Mouse (Mus musculus): Measurements from ENCODE around the gene Notum. TPM values are rescaled to one million over a fixed set of nuclear protein-coding genes. Genes with fewer than 3 reads are reported as not detected.

Gene Notum
- polyA plus RNA-seq, 1 experiment from 2014 or later, result 14.0 TPM

GRCm38 (mm10) chr11:120630401-120630871 lies 30.5 kb downstream of the Notum start:
- WGBS, result 52% methylated on average over 5 of the region's 5 CpGs
- 0 out of 2 replicates have a peak overlapping the region, but pooled peaks have one; percentile 7 for H3K9ac ChIP-seq (replicated peaks; ENCODE audit: low read depth, low read length)
- H3K4me1 ChIP-seq (ENCODE audit: control insufficient read depth, insufficient read depth, low read length), result peaks cover 31% of the 10 kb centered on the region
- H3K36me3 ChIP-seq (ENCODE audit: control insufficient read depth, insufficient read depth, low read length), result peaks cover 18% of the 10 kb centered on the region
- ATAC-seq (ENCODE audit: insufficient number of reproducible peaks, insufficient read depth, low FRiP score, low read depth), result no peak
- H3K27ac ChIP-seq (ENCODE audit: low read length), result peak overlapping the region; percentile 83
- H3K4me2 ChIP-seq (replicated peaks; ENCODE audit: low read depth, low read length), result peak overlapping the region; percentile 81
- H3K9me3 ChIP-seq (ENCODE audit: control insufficient read depth, low read depth, low read length), result no peaks in the 10 kb centered on the region
- H3K27me3 ChIP-seq (ENCODE audit: control insufficient read depth, insufficient read depth, low read length), result no peaks in the 10 kb centered on the region
- H3K4me3 ChIP-seq (ENCODE audit: low read depth, low read length), result no peak overlapping the region

GRCm38 (mm10) chr11:120629911-120630310 lies 31.1 kb downstream of the Notum start:
- Histone ChIP-seq H3K27ac (ENCODE audit: low read length) (peak overlapping the region; percentile 83), H3K9ac (replicated peaks; ENCODE audit: low read depth, low read length) (no peak overlapping the region), H3K27me3 (ENCODE audit: control insufficient read depth, insufficient read depth, low read length) (no peaks in the 10 kb centered on the region), H3K4me1 (ENCODE audit: control insufficient read depth, insufficient read depth, low read length) (peaks cover 35% of the 10 kb centered on the region), H3K4me3 (ENCODE audit: low read depth, low read length) (no peak overlapping the region), H3K36me3 (ENCODE audit: control insufficient read depth, insufficient read depth, low read length) (peaks cover 18% of the 10 kb centered on the region), H3K4me2 (replicated peaks; ENCODE audit: low read depth, low read length) (peak overlapping the region; percentile 81), H3K9me3 (ENCODE audit: control insufficient read depth, low read depth, low read length) (no peaks in the 10 kb centered on the region)
- no peak for ATAC-seq (ENCODE audit: insufficient number of reproducible peaks, insufficient read depth, low FRiP score, low read depth)
- WGBS, result 37% methylated on average over 7 of the region's 7 CpGs

- no peaks in the 10 kb centered on the region for H3K27me3 ChIP-seq (ENCODE audit: control insufficient read depth, insufficient read depth, low read length)
- WGBS, result 70% methylated on average over 23 of the region's 23 CpGs
- H3K9ac ChIP-seq (replicated peaks; ENCODE audit: low read depth, low read length), result no peak overlapping the region
These were observed 31.6 kb downstream of the Notum start for GRCm38 (mm10) chr11:120629341-120629730.

GRCm38 (mm10) chr11:120628601-120629340 lies 32.2 kb downstream of the Notum start:
- Histone ChIP-seq H3K36me3 (ENCODE audit: control insufficient read depth, insufficient read depth, low read length) (peaks cover 18% of the 10 kb centered on the region), H3K9ac (replicated peaks; ENCODE audit: low read depth, low read length) (no peak overlapping the region), H3K4me1 (ENCODE audit: control insufficient read depth, insufficient read depth, low read length) (peaks cover 37% of the 10 kb centered on the region), H3K9me3 (ENCODE audit: control insufficient read depth, low read depth, low read length) (no peaks in the 10 kb centered on the region), H3K27ac (ENCODE audit: low read length) (no peak overlapping the region), H3K4me3 (ENCODE audit: low read depth, low read length) (no peak overlapping the region; the same call in 1 of the 2 replicates), H3K27me3 (ENCODE audit: control insufficient read depth, insufficient read depth, low read length) (no peaks in the 10 kb centered on the region), H3K4me2 (replicated peaks; ENCODE audit: low read depth, low read length) (no peak overlapping the region)
- 93% methylated on average over 23 of the region's 23 CpGs for WGBS
- ATAC-seq (ENCODE audit: insufficient number of reproducible peaks, insufficient read depth, low FRiP score, low read depth), result no peak

More at GRCm38 (mm10) chr11:120629341-120629730, 31.6 kb downstream of the Notum start:
- no peak for ATAC-seq (ENCODE audit: insufficient number of reproducible peaks, insufficient read depth, low FRiP score, low read depth)
- Histone ChIP-seq H3K27ac (ENCODE audit: low read length) (peak overlapping the region; percentile 83; the same call in 1 of the 2 replicates), H3K4me1 (ENCODE audit: control insufficient read depth, insufficient read depth, low read length) (peaks cover 35% of the 10 kb centered on the region), H3K9me3 (ENCODE audit: control insufficient read depth, low read depth, low read length) (no peaks in the 10 kb centered on the region), H3K4me2 (replicated peaks; ENCODE audit: low read depth, low read length) (peak overlapping the region; percentile 81; the same call in 1 of the 2 replicates), H3K4me3 (ENCODE audit: low read depth, low read length) (no peak overlapping the region; the same call in 1 of the 2 replicates), H3K36me3 (ENCODE audit: control insufficient read depth, insufficient read depth, low read length) (peaks cover 18% of the 10 kb centered on the region)

- Histone ChIP-seq H3K4me3 (ENCODE audit: low read depth, low read length) (no peak overlapping the region), H3K9me3 (ENCODE audit: control insufficient read depth, low read depth, low read length) (no peaks in the 10 kb centered on the region), H3K4me1 (ENCODE audit: control insufficient read depth, insufficient read depth, low read length) (peaks cover 37% of the 10 kb centered on the region), H3K36me3 (ENCODE audit: control insufficient read depth, insufficient read depth, low read length) (peaks cover 22% of the 10 kb centered on the region), H3K4me2 (replicated peaks; ENCODE audit: low read depth, low read length) (no peak overlapping the region), H3K27ac (ENCODE audit: low read length) (no peak overlapping the region), H3K27me3 (ENCODE audit: control insufficient read depth, insufficient read depth, low read length) (no peaks in the 10 kb centered on the region), H3K9ac (replicated peaks; ENCODE audit: low read depth, low read length) (no peak overlapping the region)
- ATAC-seq (ENCODE audit: insufficient number of reproducible peaks, insufficient read depth, low FRiP score, low read depth), result no peak
- WGBS, result 80% methylated on average over 22 of the region's 22 CpGs
These were observed 33.3 kb downstream of the Notum start for GRCm38 (mm10) chr11:120627468-120628300.

GRCm38 (mm10) chr11:120626785-120627467 lies 34.0 kb downstream of the Notum start:
- Histone ChIP-seq H3K9ac (replicated peaks; ENCODE audit: low read depth, low read length) (no peak overlapping the region), H3K4me1 (ENCODE audit: control insufficient read depth, insufficient read depth, low read length) (peaks cover 32% of the 10 kb centered on the region), H3K4me2 (replicated peaks; ENCODE audit: low read depth, low read length) (no peak overlapping the region), H3K27me3 (ENCODE audit: control insufficient read depth, insufficient read depth, low read length) (no peaks in the 10 kb centered on the region), H3K27ac (ENCODE audit: low read length) (no peak overlapping the region), H3K4me3 (ENCODE audit: low read depth, low read length) (no peak overlapping the region), H3K9me3 (ENCODE audit: control insufficient read depth, low read depth, low read length) (no peaks in the 10 kb centered on the region), H3K36me3 (ENCODE audit: control insufficient read depth, insufficient read depth, low read length) (peaks cover 22% of the 10 kb centered on the region)
- 90% methylated on average over 11 of the region's 11 CpGs for WGBS
- ATAC-seq (ENCODE audit: insufficient number of reproducible peaks, insufficient read depth, low FRiP score, low read depth), result no peak

GRCm38 (mm10) chr11:120625152-120625775 lies 35.7 kb downstream of the Notum start, which contains the start of gene Sirt7:
Gene Sirt7 (minus strand): TSS chr11:120625240.
- Histone ChIP-seq H3K9ac (replicated peaks; ENCODE audit: low read depth, low read length) (peak within 1 kb of the TSS; percentile 58), H3K4me2 (replicated peaks; ENCODE audit: low read depth, low read length) (peak within 1 kb of the TSS; percentile 92), H3K27me3 (ENCODE audit: control insufficient read depth, insufficient read depth, low read length) (no peaks in the 10 kb centered on the region), H3K4me3 (ENCODE audit: low read depth, low read length) (peak within 1 kb of the TSS; percentile 96), H3K9me3 (ENCODE audit: control insufficient read depth, low read depth, low read length) (no peaks in the 10 kb centered on the region), H3K27ac (ENCODE audit: low read length) (peak within 1 kb of the TSS; percentile 81), H3K4me1 (ENCODE audit: control insufficient read depth, insufficient read depth, low read length) (peaks cover 17% of the 10 kb centered on the region), H3K36me3 (ENCODE audit: control insufficient read depth, insufficient read depth, low read length) (peaks cover 34% of the 10 kb centered on the region)
- ATAC-seq (ENCODE audit: insufficient number of reproducible peaks, insufficient read depth, low FRiP score, low read depth), result peak; percentile 21; the same call in 1 of the 2 replicates
- 14% methylated on average over 5 of the region's 5 CpGs for WGBS
